Mouse (Mus musculus): ENCODE data around the gene Cwc22. TPM values are rescaled to one million over a fixed set of nuclear protein-coding genes. Genes with fewer than 3 reads are reported as not detected.

Cwc22 gene
- polyA plus RNA-seq, 2 experiments, result 33.7 to 36.0 TPM

GRCm38 (mm10) chr2:77959341-77959740, 13.2 kb upstream of the Cwc22 start:
- no peaks in the 10 kb centered on the region for H3K36me3 ChIP-seq (ENCODE audit: control insufficient read depth, insufficient read depth, low read length)
- H3K4me1 ChIP-seq (ENCODE audit: control insufficient read depth, insufficient read depth, low read length), result no peaks in the 10 kb centered on the region
- 88% methylated on average over 1 of the region's 1 CpGs for WGBS
- H3K27me3 ChIP-seq (ENCODE audit: control insufficient read depth, insufficient read depth, low read length), result no peaks in the 10 kb centered on the region
- ATAC-seq (ENCODE audit: low FRiP score, low read depth), result no peak
- TF ChIP-seq POLR2A (IDR thresholded peaks at IDR 0.05; ENCODE audit: borderline replicate concordance, extremely low read depth, insufficient read depth, insufficient read length), result no peak
- H3K27ac ChIP-seq (replicated peaks; ENCODE audit: low read depth, low read length), result no peak overlapping the region
- H3K4me2 ChIP-seq (replicated peaks; ENCODE audit: low read depth, low read length, severe bottlenecking), result no peak overlapping the region
- no peak overlapping the region for H3K4me3 ChIP-seq (replicated peaks; ENCODE audit: low read length)
- no peak for DNase-seq (ENCODE audit: low spot score)
- no peak overlapping the region for H3K9ac ChIP-seq (ENCODE audit: low read depth, low read length, severe bottlenecking)
- no peaks in the 10 kb centered on the region for H3K9me3 ChIP-seq (ENCODE audit: control insufficient read depth, low read length)

DNA sequence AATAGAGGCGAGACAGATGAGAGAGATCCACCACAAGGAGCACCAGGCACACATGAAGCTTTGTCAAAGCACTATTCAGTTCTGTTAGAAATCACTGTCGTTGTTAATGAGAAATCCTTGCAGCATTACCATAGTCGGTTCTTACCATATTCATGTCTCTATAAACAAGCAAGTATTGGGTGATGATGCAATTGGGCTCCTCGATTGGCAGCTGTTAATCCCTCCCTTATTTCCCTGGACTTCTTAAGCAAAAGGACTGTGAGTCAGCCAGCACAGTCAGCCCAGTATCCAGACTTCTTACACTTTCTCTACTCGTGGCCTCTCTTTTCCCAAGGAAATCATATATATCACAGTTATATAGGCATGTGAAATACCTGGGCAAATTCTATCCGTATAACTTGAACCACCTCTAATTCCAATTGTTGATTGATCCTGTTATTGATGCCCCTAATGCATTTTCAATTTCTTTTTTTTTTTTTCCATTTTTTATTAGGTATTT, 5.3 kb upstream of the Cwc22 start:
- H3K4me1 ChIP-seq (ENCODE audit: control insufficient read depth, insufficient read depth, low read length), result no peaks in the 10 kb centered on the region
- TF ChIP-seq POLR2A (IDR thresholded peaks at IDR 0.05; ENCODE audit: borderline replicate concordance, extremely low read depth, insufficient read depth, insufficient read length), result no peak
- H3K4me2 ChIP-seq (replicated peaks; ENCODE audit: low read depth, low read length, severe bottlenecking), result no peak overlapping the region
- no peak overlapping the region for H3K9ac ChIP-seq (ENCODE audit: low read depth, low read length, severe bottlenecking)
- no peak overlapping the region for H3K4me3 ChIP-seq (replicated peaks; ENCODE audit: low read length)
- no peak overlapping the region for H3K27ac ChIP-seq (replicated peaks; ENCODE audit: low read depth, low read length)
- H3K9me3 ChIP-seq (ENCODE audit: control insufficient read depth, low read length), result no peaks in the 10 kb centered on the region
- no peaks in the 10 kb centered on the region for H3K27me3 ChIP-seq (ENCODE audit: control insufficient read depth, insufficient read depth, low read length)
- WGBS, result 83% methylated on average over 6 of the region's 6 CpGs
- no peaks in the 10 kb centered on the region for H3K36me3 ChIP-seq (ENCODE audit: control insufficient read depth, insufficient read depth, low read length)
- no peak for ATAC-seq (ENCODE audit: low FRiP score, low read depth)
- DNase-seq (ENCODE audit: low spot score), result no peak

- ATAC-seq (ENCODE audit: low FRiP score, low read depth) (no peak), DNase-seq (ENCODE audit: low spot score) (no peak)
- no peak for TF ChIP-seq POLR2A (IDR thresholded peaks at IDR 0.05; ENCODE audit: borderline replicate concordance, extremely low read depth, insufficient read depth, insufficient read length)
- Histone ChIP-seq H3K4me2 (replicated peaks; ENCODE audit: low read depth, low read length, severe bottlenecking) (no peak overlapping the region), H3K9me3 (ENCODE audit: control insufficient read depth, low read length) (no peaks in the 10 kb centered on the region), H3K4me1 (ENCODE audit: control insufficient read depth, insufficient read depth, low read length) (peaks cover 2% of the 10 kb centered on the region; the same call in 1 of the 2 replicates), H3K27me3 (ENCODE audit: control insufficient read depth, insufficient read depth, low read length) (no peaks in the 10 kb centered on the region), H3K4me3 (replicated peaks; ENCODE audit: low read length) (no peak overlapping the region), H3K27ac (replicated peaks; ENCODE audit: low read depth, low read length) (no peak overlapping the region), H3K36me3 (ENCODE audit: control insufficient read depth, insufficient read depth, low read length) (no peaks in the 10 kb centered on the region), H3K9ac (ENCODE audit: low read depth, low read length, severe bottlenecking) (no peak overlapping the region)
- 57% methylated on average over 1 of the region's 1 CpGs for WGBS
Observed at GRCm38 (mm10) chr2:77950111-77950510, 3.9 kb upstream of the Cwc22 start.

- peaks cover 5% of the 10 kb centered on the region; the same call in 1 of the 2 replicates for H3K4me1 ChIP-seq (ENCODE audit: control insufficient read depth, insufficient read depth, low read length)
- 91% methylated on average over 1 of the region's 1 CpGs for WGBS
- ATAC-seq (ENCODE audit: low FRiP score, low read depth) (no peak), DNase-seq (ENCODE audit: low spot score) (no peak)
- no peaks in the 10 kb centered on the region for H3K36me3 ChIP-seq (ENCODE audit: control insufficient read depth, insufficient read depth, low read length)
- no peaks in the 10 kb centered on the region for H3K27me3 ChIP-seq (ENCODE audit: control insufficient read depth, insufficient read depth, low read length)
- no peak overlapping the region for H3K27ac ChIP-seq (replicated peaks; ENCODE audit: low read depth, low read length)
- no peak for TF ChIP-seq POLR2A (IDR thresholded peaks at IDR 0.05; ENCODE audit: borderline replicate concordance, extremely low read depth, insufficient read depth, insufficient read length)
- no peak overlapping the region for H3K9ac ChIP-seq (ENCODE audit: low read depth, low read length, severe bottlenecking)
- H3K4me2 ChIP-seq (replicated peaks; ENCODE audit: low read depth, low read length, severe bottlenecking), result no peak overlapping the region
- H3K4me3 ChIP-seq (replicated peaks; ENCODE audit: low read length), result no peak overlapping the region
- H3K9me3 ChIP-seq (ENCODE audit: control insufficient read depth, low read length), result no peaks in the 10 kb centered on the region
Observed at GRCm38 (mm10) chr2:77949521-77949920, 3.3 kb upstream of the Cwc22 start.

DNA sequence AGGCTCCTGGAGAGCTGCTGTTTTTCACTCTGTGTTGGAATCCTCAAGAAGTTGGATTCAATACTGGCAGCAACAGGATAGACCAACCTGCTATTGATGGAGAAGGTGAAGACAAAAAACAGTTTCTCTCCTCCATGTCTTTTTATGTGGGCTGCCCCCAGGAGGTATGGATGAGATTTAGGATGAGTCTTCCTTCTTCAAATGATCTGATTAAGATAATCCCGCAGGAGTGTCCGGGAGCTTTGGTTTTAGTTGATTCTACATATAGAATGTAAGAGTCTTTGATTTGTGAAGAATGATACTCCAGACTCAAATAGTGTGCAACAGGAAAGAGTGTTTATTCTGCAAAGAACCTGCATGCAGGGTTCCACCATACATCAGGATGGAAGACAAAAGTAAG, 2.7 kb upstream of the Cwc22 start:
- ATAC-seq (ENCODE audit: low FRiP score, low read depth) (no peak), DNase-seq (ENCODE audit: low spot score) (no peak)

DNA sequence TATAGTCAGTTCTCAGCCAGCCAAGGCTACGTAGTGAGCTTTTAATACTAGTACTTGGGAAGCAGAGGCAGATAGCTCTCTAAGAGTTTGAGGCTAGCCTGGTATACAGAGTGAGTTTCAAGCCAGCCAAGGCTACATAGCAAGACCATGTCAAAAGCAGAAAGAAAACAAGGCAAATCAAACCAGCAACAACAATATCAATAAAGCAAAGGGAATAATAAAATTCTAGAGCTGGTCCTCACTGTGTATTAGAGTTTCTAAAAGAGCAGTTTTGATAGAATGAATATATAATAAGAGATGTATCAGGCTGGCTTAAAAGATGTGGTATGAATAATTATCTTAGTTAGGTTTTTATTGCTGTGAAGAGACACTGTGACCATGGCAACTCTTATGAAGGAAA, 2.0 kb upstream of the Cwc22 start:
- no peak overlapping the region for H3K4me3 ChIP-seq (replicated peaks; ENCODE audit: low read length)
- DNase-seq (ENCODE audit: low spot score), result no peak
- ATAC-seq (ENCODE audit: low FRiP score, low read depth), result no peak
- no peak overlapping the region for H3K27ac ChIP-seq (replicated peaks; ENCODE audit: low read depth, low read length)
- H3K27me3 ChIP-seq (ENCODE audit: control insufficient read depth, insufficient read depth, low read length), result no peaks in the 10 kb centered on the region
- H3K4me1 ChIP-seq (ENCODE audit: control insufficient read depth, insufficient read depth, low read length), result peaks cover 5% of the 10 kb centered on the region; the same call in 1 of the 2 replicates
- H3K4me2 ChIP-seq (replicated peaks; ENCODE audit: low read depth, low read length, severe bottlenecking), result no peak overlapping the region
- H3K9ac ChIP-seq (ENCODE audit: low read depth, low read length, severe bottlenecking), result no peak overlapping the region
- H3K9me3 ChIP-seq (ENCODE audit: control insufficient read depth, low read length), result no peaks in the 10 kb centered on the region
- H3K36me3 ChIP-seq (ENCODE audit: control insufficient read depth, insufficient read depth, low read length), result no peaks in the 10 kb centered on the region
- WGBS, result 81% methylated on average over 1 of the region's 1 CpGs
- TF ChIP-seq POLR2A (IDR thresholded peaks at IDR 0.05; ENCODE audit: borderline replicate concordance, extremely low read depth, insufficient read depth, insufficient read length), result no peak

More for the DNA sequence above, 2.7 kb upstream of the Cwc22 start:
- WGBS, result 84% methylated on average over 2 of the region's 2 CpGs
- Histone ChIP-seq H3K4me1 (ENCODE audit: control insufficient read depth, insufficient read depth, low read length) (peaks cover 5% of the 10 kb centered on the region; the same call in 1 of the 2 replicates), H3K4me2 (replicated peaks; ENCODE audit: low read depth, low read length, severe bottlenecking) (no peak overlapping the region), H3K27me3 (ENCODE audit: control insufficient read depth, insufficient read depth, low read length) (no peaks in the 10 kb centered on the region), H3K9ac (ENCODE audit: low read depth, low read length, severe bottlenecking) (no peak overlapping the region), H3K27ac (replicated peaks; ENCODE audit: low read depth, low read length) (no peak overlapping the region), H3K9me3 (ENCODE audit: control insufficient read depth, low read length) (no peaks in the 10 kb centered on the region), H3K36me3 (ENCODE audit: control insufficient read depth, insufficient read depth, low read length) (no peaks in the 10 kb centered on the region), H3K4me3 (replicated peaks; ENCODE audit: low read length) (no peak overlapping the region)
- TF ChIP-seq POLR2A (IDR thresholded peaks at IDR 0.05; ENCODE audit: borderline replicate concordance, extremely low read depth, insufficient read depth, insufficient read length), result no peak

All from limb, embryonic 14.5 days (tissue).